Mouse (Mus musculus): ENCODE data around the gene Gm42688. TPM values are rescaled to one million over a fixed set of nuclear protein-coding genes. Genes with fewer than 3 reads are reported as not detected.

Gene Gm42688
- polyA plus RNA-seq (2012; rRNA removed; ENCODE audit: low replicate concordance) = 5.3 and 7.2 TPM in 2 replicates

DNA sequence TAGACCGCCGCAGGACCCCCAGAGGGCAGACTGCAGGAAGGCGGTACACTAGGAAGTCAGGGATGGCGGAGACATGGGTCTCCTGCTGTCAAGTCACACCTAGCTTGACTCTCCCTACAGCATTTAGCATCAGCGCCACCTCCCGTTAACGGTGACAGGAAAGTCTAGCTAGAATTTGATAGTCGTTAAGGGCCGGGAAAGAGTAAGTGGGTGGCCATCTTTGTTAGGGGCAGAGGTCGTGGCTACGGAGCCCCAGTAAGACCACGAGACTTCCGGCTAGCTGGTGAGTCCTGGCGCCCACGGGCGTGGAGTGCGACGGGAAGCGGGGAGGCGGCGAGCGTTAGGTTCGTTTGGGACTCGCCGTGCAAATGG lies at the start of gene Gm42688, which contains the start of gene Ccdc142:
Gene Gm42688 (plus strand): TSS at position 302 of the 372 bp plus-strand sequence.
Gene Ccdc142 (plus strand): TSS at position 286 of the 372 bp plus-strand sequence.

DNA sequence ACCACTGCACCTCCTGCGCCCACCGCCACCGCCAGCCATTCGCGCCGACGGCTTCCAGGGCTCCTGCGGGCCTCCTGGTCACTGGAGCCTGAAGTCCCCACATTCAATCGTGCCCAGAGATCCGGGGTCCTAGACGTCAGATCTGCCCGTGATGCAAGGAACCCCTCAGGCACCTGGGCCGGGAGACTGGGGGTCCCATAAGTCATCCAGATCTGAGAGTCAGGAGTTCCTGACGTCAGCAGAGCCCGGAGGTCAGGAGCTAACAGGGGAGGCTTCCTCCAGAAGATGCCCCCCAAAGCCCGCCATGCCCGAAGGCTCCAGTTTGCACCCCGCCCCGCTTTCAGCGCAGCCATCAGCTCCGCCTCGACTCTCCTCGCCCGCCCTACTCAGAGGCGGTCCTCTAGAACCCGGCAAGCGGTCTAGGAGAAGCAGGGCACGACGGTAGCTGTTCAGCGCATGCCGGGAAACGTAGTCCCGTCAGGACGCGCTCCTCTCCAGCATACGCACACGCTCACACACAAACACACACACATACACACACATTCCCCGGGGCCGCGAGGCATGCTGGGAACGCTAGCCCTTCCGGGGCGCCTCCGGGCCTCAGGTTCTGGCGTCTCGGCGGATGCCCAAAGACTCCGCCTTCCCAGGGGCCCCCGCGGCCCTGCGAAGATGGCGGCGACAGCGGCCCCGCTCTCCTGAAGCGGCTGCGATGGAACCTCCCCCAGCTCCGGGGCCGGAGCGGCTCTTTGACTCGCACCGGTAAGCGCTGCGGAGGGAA lies 47.2 kb upstream of the Gm42688 start, which contains the start of gene Aup1:
Gene Aup1 (plus strand): TSS at position 448 of the 778 bp plus-strand sequence.

DNA sequence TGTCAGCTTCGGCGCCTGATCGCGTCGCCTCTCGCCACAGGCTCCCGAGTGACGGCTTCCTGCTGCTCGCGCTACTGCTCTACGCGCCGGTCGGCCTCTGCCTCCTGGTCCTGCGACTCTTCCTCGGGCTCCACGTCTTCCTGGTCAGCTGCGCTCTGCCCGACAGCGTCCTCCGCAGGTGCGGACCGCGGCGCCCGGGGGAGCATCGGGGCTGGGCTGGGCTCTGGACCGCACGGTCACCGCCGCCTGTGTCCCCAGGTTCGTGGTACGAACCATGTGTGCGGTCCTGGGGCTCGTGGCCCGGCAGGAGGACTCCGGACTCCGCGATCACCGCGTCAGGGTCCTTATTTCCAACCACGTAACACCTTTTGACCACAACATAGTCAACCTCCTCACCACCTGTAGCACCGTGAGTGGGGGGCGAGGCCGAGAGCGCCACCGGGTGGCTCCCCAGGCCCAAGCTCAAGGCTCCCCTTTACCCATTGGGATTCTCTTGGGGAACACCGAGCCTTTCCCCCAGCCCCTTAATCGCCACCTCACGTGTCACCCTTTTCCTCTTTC lies 46.5 kb upstream of the Gm42688 start, which contains the start of gene Htra2:
Gene Htra2 (minus strand): TSS at position 403 of the 561 bp plus-strand sequence.

GRCm38 (mm10) chr6:83057790-83058189 lies 43.6 kb upstream of the Gm42688 start, which contains the start of gene Dqx1:
Gene Dqx1 (plus strand): TSS chr6:83057844.

GRCm38 (mm10) chr6:83070247-83070310 lies 31.3 kb upstream of the Gm42688 start, which contains the start of gene Tlx2:
Gene Tlx2 (minus strand): TSS chr6:83070293.

DNA sequence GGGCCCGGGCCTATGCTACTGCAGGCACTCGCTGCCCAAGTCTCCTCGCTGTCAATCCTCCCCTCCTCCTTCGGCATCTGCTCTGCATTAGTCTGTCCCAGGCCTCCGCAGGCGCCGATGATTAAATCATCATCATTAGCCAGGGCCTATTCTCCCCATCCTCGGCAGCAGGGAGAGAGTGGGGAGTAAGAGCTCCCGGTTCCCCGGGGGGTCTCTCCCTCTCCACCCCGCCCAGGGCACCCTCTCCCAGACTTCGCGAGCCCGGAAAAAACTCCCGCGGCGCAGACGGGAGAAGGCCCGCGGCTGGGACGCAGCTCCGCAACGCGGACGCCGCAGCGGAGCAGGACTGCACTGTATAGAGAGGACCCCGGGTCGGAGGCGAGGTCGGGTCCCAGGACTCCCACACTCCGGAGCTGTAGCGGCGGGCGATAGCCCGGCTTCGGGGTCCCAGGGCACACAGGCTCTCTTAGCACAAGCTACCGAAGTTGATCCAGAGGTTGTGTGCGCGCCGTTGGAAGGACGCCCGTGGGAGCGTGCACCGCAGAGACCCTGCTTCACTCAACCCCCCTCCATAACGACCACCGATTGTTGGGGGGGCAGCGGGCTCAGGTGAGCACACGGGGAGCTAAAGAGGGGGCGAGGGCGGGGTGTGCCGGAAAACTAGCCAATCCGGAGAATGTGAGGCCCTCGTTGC lies 23.6 kb upstream of the Gm42688 start, which contains the start of gene Pcgf1:
Gene Pcgf1 (plus strand): TSS at position 240 of the 694 bp plus-strand sequence.

GRCm38 (mm10) chr6:83086121-83087035 lies 15.0 kb upstream of the Gm42688 start, which contains the start of gene Lbx2:
Gene Lbx2 (plus strand): TSS chr6:83086367.

GRCm38 (mm10) chr6:83108762-83109668 lies 7.6 kb downstream of the Gm42688 start, which contains the start of gene Mrpl53:
Gene Mrpl53 (plus strand): TSS chr6:83109040.

GRCm38 (mm10) chr6:83115011-83115671 lies 13.7 kb downstream of the Gm42688 start, which contains the start of gene Mogs:
Gene Mogs (plus strand): TSS chr6:83115496.

GRCm38 (mm10) chr6:83120930-83121862 lies 19.8 kb downstream of the Gm42688 start, which contains the start of gene Wbp1:
Gene Wbp1 (minus strand): TSS chr6:83121559.

DNA sequence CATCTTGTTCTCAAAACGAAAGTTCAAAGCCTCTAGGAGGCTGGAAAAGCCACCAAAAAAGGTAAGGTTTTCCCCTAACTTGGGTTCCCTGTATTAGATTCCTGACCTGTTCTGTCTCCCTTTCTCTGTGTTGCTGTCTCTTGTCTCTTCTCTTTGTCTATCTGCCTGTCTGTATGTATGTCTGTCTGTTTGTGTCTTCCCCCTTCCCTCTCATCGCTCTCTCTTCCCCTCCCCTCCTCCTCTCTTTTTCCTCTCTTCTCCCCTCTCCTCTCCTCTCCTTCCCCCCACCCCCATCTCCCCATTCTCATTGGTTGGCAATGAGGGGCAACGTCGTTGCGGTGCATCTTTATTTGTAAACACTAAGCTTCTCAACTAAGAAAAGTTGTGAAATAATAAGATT lies 23.9 kb downstream of the Gm42688 start, which contains the start of gene Ino80b:
Gene Ino80b (minus strand): TSS at position 101 of the 400 bp plus-strand sequence.

GRCm38 (mm10) chr6:83134951-83135513 lies 33.6 kb downstream of the Gm42688 start, which contains the start of gene Rtkn:
Gene Rtkn (plus strand): TSS chr6:83135463.

GRCm38 (mm10) chr6:83156259-83156684 lies 54.9 kb downstream of the Gm42688 start, which contains the start of the genes Wdr54 and 1700003E16Rik:
Gene Wdr54 (minus strand): TSS chr6:83156397.
Gene 1700003E16Rik (plus strand): TSS chr6:83156404.

Other genes with a start within 250 kb of the Gm42688 start
- gene Sema4f, start 161.8 kb upstream of the Gm42688 start, polyA plus RNA-seq (2012; rRNA removed; ENCODE audit: low replicate concordance) = 0.37 and 0.41 TPM in 2 replicates
- gene M1ap, start 154.7 kb upstream of the Gm42688 start, polyA plus RNA-seq (2012; rRNA removed; ENCODE audit: low replicate concordance) = 0.46 TPM in 1 of 2 replicates, not detected in the other
- gene Dok1, start 68.1 kb upstream of the Gm42688 start, polyA plus RNA-seq (2012; rRNA removed; ENCODE audit: low replicate concordance) = 5.2 and 5.9 TPM in 2 replicates
- 0.98 and 1.3 TPM in 2 replicates for gene Loxl3, start 67.4 kb upstream of the Gm42688 start, polyA plus RNA-seq (2012; rRNA removed; ENCODE audit: low replicate concordance)
- 823 and 950 TPM in 2 replicates for gene Aup1, start 47.1 kb upstream of the Gm42688 start, polyA plus RNA-seq (2012; rRNA removed; ENCODE audit: low replicate concordance)
- gene Htra2, start 46.3 kb upstream of the Gm42688 start, polyA plus RNA-seq (2012; rRNA removed; ENCODE audit: low replicate concordance) = 24.9 and 33.2 TPM in 2 replicates
- 38.3 and 46.4 TPM in 2 replicates for gene Dqx1, start 43.8 kb upstream of the Gm42688 start, polyA plus RNA-seq (2012; rRNA removed; ENCODE audit: low replicate concordance)
- 6.0 and 9.6 TPM in 2 replicates for gene Tlx2, start 31.3 kb upstream of the Gm42688 start, polyA plus RNA-seq (2012; rRNA removed; ENCODE audit: low replicate concordance)
- 6.3 and 8.7 TPM in 2 replicates for gene Pcgf1, start 23.7 kb upstream of the Gm42688 start, polyA plus RNA-seq (2012; rRNA removed; ENCODE audit: low replicate concordance)
- 1.1 and 1.3 TPM in 2 replicates for gene Lbx2, start 15.2 kb upstream of the Gm42688 start, polyA plus RNA-seq (2012; rRNA removed; ENCODE audit: low replicate concordance)
- gene Ccdc142, start within 50 bp of the Gm42688 start, polyA plus RNA-seq (2012; rRNA removed; ENCODE audit: low replicate concordance) = 10.7 and 21.4 TPM in 2 replicates
- gene Mrpl53, start 7.4 kb downstream of the Gm42688 start, polyA plus RNA-seq (2012; rRNA removed; ENCODE audit: low replicate concordance) = 55.7 and 58.1 TPM in 2 replicates
- 51.8 and 63.1 TPM in 2 replicates for gene Mogs, start 13.9 kb downstream of the Gm42688 start, polyA plus RNA-seq (2012; rRNA removed; ENCODE audit: low replicate concordance)
- 246 and 297 TPM in 2 replicates for gene Wbp1, start 19.9 kb downstream of the Gm42688 start, polyA plus RNA-seq (2012; rRNA removed; ENCODE audit: low replicate concordance)
- 48.4 and 118 TPM in 2 replicates for gene Ino80b, start 23.8 kb downstream of the Gm42688 start, polyA plus RNA-seq (2012; rRNA removed; ENCODE audit: low replicate concordance)
- gene Rtkn, start 33.8 kb downstream of the Gm42688 start, polyA plus RNA-seq (2012; rRNA removed; ENCODE audit: low replicate concordance) = 115 and 204 TPM in 2 replicates
- 1.0 and 1.3 TPM in 2 replicates for gene Wdr54, start 54.8 kb downstream of the Gm42688 start, polyA plus RNA-seq (2012; rRNA removed; ENCODE audit: low replicate concordance)
- 0.15 and 0.22 TPM in 2 replicates for gene 1700003E16Rik, start 54.8 kb downstream of the Gm42688 start, polyA plus RNA-seq (2012; rRNA removed; ENCODE audit: low replicate concordance)
- gene Dctn1, start 64.3 kb downstream of the Gm42688 start, polyA plus RNA-seq (2012; rRNA removed; ENCODE audit: low replicate concordance) = 119 and 175 TPM in 2 replicates
- gene Slc4a5, start 118.2 kb downstream of the Gm42688 start, polyA plus RNA-seq (2012; rRNA removed; ENCODE audit: low replicate concordance) = 31.0 and 32.6 TPM in 2 replicates
- 1.2 and 4.1 TPM in 2 replicates for gene Mthfd2, start 224.3 kb downstream of the Gm42688 start, polyA plus RNA-seq (2012; rRNA removed; ENCODE audit: low replicate concordance)
- 14.7 and 20.9 TPM in 2 replicates for gene Mob1a, start 224.4 kb downstream of the Gm42688 start, polyA plus RNA-seq (2012; rRNA removed; ENCODE audit: low replicate concordance)
- gene Bola3, start 247.5 kb downstream of the Gm42688 start, polyA plus RNA-seq (2012; rRNA removed; ENCODE audit: low replicate concordance) = 11.9 and 186 TPM in 2 replicates

Data from duodenum, adult 2 months (tissue).